Mouse (Mus musculus) forebrain, embryonic 13.5 days (tissue): ENCODE measurements at regions not wholly inside any gene's neighbourhood (a gene's known extent, or its start where the extent isn't known, plus 50 kb on each side); places are given as distances from the start of the nearest gene placed in this dataset.

Experiments
- ATAC-seq: fragments of 200-750 bp; cut with Nextera tagmentation; 2 replicates; pipeline ENCODE4 v1.8.0; 2017
- H3K27ac ChIP-seq: fragments of 300-500 bp; sonication (generic); 2 replicates; pipeline ENCODE4 v1.5.1; 2015; ENCODE audit warnings: inconsistent platforms, mild to moderate bottlenecking, moderate library complexity
- H3K27me3 ChIP-seq: fragments of 300-500 bp; sonication (generic); 2 replicates; pipeline ENCODE4 v1.6.1; 2015; ENCODE audit warnings: mild to moderate bottlenecking, inconsistent platforms
- H3K36me3 ChIP-seq: fragments of 300-500 bp; sonication (generic); 2 replicates; pipeline ENCODE4 v1.6.1; 2015; ENCODE audit warnings: mild to moderate bottlenecking, inconsistent platforms; ENCODE audit not compliant: poor library complexity, severe bottlenecking
- H3K4me1 ChIP-seq: fragments of 300-500 bp; sonication (generic); 2 replicates; pipeline ENCODE4 v1.6.1; 2015; ENCODE audit warnings: inconsistent platforms
- H3K4me2 ChIP-seq: fragments of 300-500 bp; sonication (generic); 2 replicates; pipeline ENCODE4 v1.6.1; 2015; ENCODE audit warnings: inconsistent platforms, mild to moderate bottlenecking, moderate library complexity
- H3K4me3 ChIP-seq: fragments of 300-500 bp; sonication (generic); 2 replicates; pipeline ENCODE4 v1.5.1; 2015; ENCODE audit warnings: mild to moderate bottlenecking, inconsistent platforms
- H3K9ac ChIP-seq: fragments of 300-500 bp; sonication (generic); 2 replicates; pipeline ENCODE4 v1.6.1; 2015; ENCODE audit warnings: mild to moderate bottlenecking, inconsistent platforms
- H3K9me3 ChIP-seq: fragments of 300-500 bp; sonication (generic); replicated peaks from 2 replicates; pipeline ENCODE4 v1.6.1; 2016; ENCODE audit warnings: inconsistent platforms
- WGBS: fragments of 180-500 bp; shearing (Covaris S2); methylation state at CpG from one replicate; pipeline ENCODE4 v1.1.7; 2015; 5-methylcytosine and 5-hydroxymethylcytosine counted together

DNA sequence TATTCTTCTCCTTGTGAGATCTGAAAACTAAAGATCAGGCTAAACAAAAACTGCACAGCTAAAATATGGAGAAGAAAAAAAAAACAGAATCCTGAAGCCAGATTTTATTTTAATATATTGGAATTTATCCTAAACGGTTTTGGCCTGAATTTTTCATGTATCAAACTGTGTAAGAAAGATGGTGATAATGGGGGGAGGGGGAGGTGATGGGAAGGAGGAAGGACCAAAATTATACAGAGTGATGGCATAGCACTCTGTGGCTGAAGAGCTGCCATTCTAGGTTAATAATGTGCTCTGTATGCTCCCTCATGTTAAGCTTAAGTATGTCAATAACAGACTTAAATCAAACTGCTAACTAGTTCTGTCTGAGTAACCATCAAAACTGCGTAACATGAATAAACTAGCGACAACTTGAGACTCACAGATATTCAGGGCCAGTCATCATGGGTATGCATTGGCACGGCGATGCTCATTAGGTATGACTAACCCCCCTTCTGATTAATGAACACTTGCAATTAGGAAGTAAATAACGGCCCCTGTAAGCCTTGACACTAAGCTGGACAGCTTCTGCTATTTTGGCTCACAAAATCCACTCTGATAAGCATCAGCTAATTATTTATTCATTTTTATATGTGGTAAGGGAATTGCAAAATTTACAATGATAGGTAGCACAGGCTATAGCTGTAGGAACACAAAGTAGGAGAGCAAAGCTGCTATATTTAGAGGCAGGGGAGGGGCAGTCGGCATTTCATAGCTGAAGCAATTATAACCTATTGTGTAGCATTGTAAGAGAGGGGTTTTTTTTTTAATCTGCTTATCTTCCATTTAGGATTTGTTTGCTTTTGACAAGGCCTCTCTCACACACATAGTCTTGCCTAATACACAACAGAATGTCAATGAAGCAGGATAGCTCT, 150.9 kb upstream of the Kirrel3 start:
- Histone ChIP-seq H3K9me3 (no peaks in the 10 kb centered on the region), H3K9ac (no peak overlapping the region), H3K27me3 (no peaks in the 10 kb centered on the region), H3K36me3 (no peaks in the 10 kb centered on the region), H3K27ac (no peak overlapping the region), H3K4me3 (no peak overlapping the region), H3K4me2 (0 out of 2 replicates have a peak overlapping the region, but pooled peaks have one; percentile 7), H3K4me1 (peaks cover 20% of the 10 kb centered on the region)
- WGBS = 34% methylated on average over 7 of the region's 7 CpGs
- ATAC-seq = peak; percentile 78

DNA sequence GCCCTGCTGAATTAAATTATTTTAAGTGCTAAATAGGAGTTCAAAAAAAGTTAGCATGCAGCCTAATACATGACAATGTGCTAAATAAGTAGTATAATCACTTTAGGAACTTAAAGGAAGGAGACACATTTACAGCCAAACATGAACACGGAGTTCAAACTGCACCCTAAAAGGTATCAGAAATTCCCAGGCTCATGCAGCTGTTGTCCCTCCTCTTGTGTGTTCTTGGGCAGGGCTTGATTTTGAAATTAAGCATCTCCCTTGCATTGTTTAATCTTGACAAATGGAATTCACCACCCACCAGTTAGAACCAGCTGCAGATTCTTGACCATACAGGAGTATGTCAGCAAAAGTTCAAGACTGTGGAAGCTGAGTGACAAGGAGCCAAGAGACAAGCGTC, 137.3 kb upstream of the Kirrel3 start:
- H3K9me3 ChIP-seq = no peaks in the 10 kb centered on the region
- ATAC-seq = no peak
- H3K36me3 ChIP-seq = no peaks in the 10 kb centered on the region
- no peak overlapping the region for H3K4me2 ChIP-seq
- no peaks in the 10 kb centered on the region for H3K27me3 ChIP-seq
- H3K4me3 ChIP-seq = no peak overlapping the region
- no peak overlapping the region for H3K9ac ChIP-seq
- H3K4me1 ChIP-seq = peaks cover 3% of the 10 kb centered on the region
- no peak overlapping the region for H3K27ac ChIP-seq
- 62% methylated on average over 2 of the region's 2 CpGs for WGBS

DNA sequence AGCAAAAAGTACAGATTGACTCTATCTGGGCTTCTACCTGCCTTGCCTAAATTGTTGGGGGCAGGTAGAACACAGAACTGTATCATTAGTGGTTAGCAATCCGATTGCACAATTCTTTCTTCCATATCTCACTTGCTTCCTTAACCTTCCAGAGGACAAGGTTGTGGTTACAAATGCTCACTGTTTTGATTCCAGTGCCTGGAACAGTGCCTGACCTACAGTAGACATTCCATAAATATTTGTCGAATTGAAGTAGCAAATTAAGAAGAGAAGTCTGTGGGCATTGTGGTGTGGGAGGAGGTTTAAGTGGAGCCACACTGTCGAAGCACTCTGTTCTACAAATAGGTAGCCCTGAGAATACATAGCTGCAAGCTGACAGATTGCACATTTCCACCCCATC, 135.7 kb upstream of the Kirrel3 start:
- H3K27me3 ChIP-seq = no peaks in the 10 kb centered on the region
- no peaks in the 10 kb centered on the region for H3K36me3 ChIP-seq
- no peak overlapping the region for H3K4me3 ChIP-seq
- H3K27ac ChIP-seq = no peak overlapping the region
- no peak for ATAC-seq
- H3K9ac ChIP-seq = no peak overlapping the region
- H3K4me1 ChIP-seq = peaks cover 11% of the 10 kb centered on the region
- 83% methylated on average over 3 of the region's 3 CpGs for WGBS
- H3K4me2 ChIP-seq = no peak overlapping the region
- no peaks in the 10 kb centered on the region for H3K9me3 ChIP-seq

DNA sequence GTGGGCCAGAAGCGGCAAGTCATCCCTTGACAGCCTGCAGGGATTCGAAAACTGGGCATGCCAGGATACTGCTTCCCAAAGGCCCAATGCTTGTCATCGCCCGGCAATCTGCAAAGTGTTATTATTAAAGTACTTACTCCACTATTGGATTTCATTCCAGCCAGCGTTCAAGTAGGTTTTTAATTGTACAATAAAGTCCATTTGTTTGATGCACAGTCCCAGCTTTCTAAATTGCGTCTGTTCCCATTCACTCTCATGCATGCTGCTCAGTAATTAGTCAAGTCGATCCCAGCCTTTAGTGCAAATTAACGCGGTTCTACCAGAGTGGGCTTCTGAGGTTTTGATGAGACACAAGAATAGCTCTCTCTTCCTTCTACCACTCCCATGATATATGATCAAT, 131.9 kb upstream of the Kirrel3 start:
- Histone ChIP-seq H3K9ac (no peak overlapping the region), H3K9me3 (no peaks in the 10 kb centered on the region), H3K4me2 (no peak overlapping the region), H3K27ac (no peak overlapping the region), H3K4me1 (peaks cover 11% of the 10 kb centered on the region), H3K4me3 (no peak overlapping the region), H3K27me3 (no peaks in the 10 kb centered on the region), H3K36me3 (no peaks in the 10 kb centered on the region)
- peak; percentile 70; the same call in 1 of the 2 replicates for ATAC-seq
- WGBS = 37% methylated on average over 9 of the region's 9 CpGs

DNA sequence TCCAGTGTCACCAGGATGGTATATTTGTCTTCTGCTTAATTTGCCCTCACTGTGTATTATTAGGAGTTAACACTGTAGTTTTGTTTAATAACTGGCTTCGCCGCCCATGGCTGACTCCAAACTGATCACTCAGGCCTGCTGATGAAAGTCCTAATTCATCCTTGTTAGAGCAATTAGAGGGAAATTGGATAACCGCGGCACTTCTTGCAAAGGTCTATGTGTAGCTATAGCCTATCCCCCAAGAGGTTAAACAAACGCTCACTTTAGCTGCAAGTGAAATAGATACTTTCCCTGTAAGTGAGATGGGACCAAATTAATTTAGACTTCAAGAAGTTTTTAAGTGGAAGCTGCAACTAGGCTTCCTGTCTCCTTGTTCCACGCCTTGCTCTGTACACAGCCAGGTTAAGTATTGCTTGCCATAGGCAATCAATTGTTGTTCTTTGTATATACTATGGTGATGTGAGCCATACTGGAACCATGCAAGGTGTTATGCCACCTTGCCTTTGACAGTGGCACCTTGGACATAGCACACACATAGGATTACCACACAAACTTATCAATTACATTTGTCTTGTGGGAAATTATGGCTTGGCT, 130.9 kb upstream of the Kirrel3 start:
- H3K9me3 ChIP-seq = no peaks in the 10 kb centered on the region
- no peak overlapping the region for H3K27ac ChIP-seq
- ATAC-seq = no peak
- peaks cover 11% of the 10 kb centered on the region for H3K4me1 ChIP-seq
- H3K9ac ChIP-seq = no peak overlapping the region
- no peak overlapping the region for H3K4me2 ChIP-seq
- 61% methylated on average over 6 of the region's 6 CpGs for WGBS
- H3K36me3 ChIP-seq = no peaks in the 10 kb centered on the region
- H3K27me3 ChIP-seq = no peaks in the 10 kb centered on the region
- H3K4me3 ChIP-seq = no peak overlapping the region

DNA sequence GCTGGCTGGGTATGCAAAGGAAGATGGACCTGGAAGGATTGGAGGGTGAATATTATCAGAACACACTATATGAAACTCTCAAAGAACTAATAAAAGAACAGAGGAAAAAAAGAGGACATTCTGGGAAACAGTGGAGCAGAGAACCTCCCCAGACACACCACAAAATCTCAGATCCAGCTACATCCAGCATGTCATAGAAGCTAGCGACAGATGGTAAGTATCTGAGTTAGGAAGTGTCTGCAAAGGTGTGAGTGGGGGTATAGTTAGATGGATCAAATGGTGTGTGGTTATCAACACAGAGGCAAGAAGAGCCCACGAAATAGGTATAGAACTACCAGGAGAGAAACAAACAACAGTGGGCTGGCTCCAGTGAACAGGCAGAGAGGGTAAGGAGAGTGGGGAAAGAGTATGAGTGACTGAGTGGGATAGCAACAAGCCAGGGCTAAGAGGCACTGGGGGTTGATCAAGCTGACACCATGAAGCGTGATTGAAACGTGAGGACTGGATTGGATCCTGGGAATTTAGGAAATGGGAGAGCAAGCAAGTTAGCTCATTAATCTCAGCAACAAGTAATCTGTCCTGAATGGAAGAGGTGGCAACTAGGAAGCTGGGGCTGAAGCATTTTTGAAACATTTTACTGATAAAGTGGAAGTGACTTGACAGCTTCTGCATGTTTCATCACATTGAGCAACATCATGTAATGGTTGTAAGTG, 114.9 kb upstream of the Kirrel3 start:
- Histone ChIP-seq H3K9me3 (no peaks in the 10 kb centered on the region), H3K27ac (no peak overlapping the region), H3K4me1 (no peaks in the 10 kb centered on the region), H3K4me2 (no peak overlapping the region), H3K4me3 (no peak overlapping the region), H3K27me3 (no peaks in the 10 kb centered on the region), H3K36me3 (no peaks in the 10 kb centered on the region), H3K9ac (no peak overlapping the region)
- WGBS = 87% methylated on average over 4 of the region's 4 CpGs
- no peak for ATAC-seq

DNA sequence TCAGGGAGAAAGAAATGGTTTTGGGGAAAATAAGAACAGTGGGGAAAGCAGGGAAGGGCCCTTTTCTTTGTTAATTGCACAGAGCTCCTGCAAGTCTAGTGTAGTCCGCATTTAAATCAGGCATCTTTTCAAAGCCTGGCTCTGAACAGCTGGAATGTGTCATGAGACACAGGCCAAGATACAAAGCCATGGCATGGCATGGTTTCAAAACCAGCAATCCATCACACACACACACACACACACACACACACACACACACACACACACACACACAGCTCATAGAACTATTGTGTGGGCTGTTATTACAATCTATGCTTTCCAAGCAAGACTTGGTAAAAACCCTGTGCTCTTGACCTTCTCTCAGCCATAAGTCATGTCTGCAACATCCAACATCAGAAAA, 110.5 kb upstream of the Kirrel3 start:
- Histone ChIP-seq H3K4me3 (no peak overlapping the region), H3K27me3 (no peaks in the 10 kb centered on the region), H3K4me1 (no peaks in the 10 kb centered on the region), H3K36me3 (no peaks in the 10 kb centered on the region), H3K4me2 (no peak overlapping the region), H3K27ac (no peak overlapping the region), H3K9ac (no peak overlapping the region), H3K9me3 (no peaks in the 10 kb centered on the region)
- 17% methylated on average over 1 of the region's 1 CpGs for WGBS
- ATAC-seq = peak; percentile 71; the same call in 1 of the 2 replicates

DNA sequence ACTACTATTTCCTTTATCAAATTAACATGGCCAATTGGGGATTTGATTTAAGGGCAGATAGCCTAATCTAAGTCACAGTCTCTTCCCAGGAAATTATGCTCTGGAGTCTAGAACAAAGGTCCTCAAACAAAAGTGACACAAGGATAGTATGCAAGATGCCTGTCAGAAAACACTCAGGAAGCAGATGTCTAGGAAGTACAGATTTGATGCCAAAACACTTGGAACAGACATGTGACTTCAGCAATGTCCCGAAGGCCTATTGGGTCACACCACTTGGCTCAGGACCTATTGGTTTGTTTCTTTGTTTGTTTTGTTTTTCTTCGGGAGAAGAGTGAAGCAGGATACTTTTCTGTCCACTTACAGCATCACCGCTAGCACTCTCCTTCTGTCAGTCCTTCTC, 105.7 kb upstream of the Kirrel3 start:
- WGBS = 96% methylated on average over 3 of the region's 3 CpGs
- Histone ChIP-seq H3K9me3 (no peaks in the 10 kb centered on the region), H3K27ac (no peak overlapping the region), H3K4me1 (0 out of 2 replicates have a peak, but pooled peaks cover 5% of the 10 kb centered on the region), H3K4me2 (no peak overlapping the region), H3K36me3 (no peaks in the 10 kb centered on the region), H3K9ac (no peak overlapping the region), H3K4me3 (no peak overlapping the region), H3K27me3 (no peaks in the 10 kb centered on the region)
- no peak for ATAC-seq

DNA sequence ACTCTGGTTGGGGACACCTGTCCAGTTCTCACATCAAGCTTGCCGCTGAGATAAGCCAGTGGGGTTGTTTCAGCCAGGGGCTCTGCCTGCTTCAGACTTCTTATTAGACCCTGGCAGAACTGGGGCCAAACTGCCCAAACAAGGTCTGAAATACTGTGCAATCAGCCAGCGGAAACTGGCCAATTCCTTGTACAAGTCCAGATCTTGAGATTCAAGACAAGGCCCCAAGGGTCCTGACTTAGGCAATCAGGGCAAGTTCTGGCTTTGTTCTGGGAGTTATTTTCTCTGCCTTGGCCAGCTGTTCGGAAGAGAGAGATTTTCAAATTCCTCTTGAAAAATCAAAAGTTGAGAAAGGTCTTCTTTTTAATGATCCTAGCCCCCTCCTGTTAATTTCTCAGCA, 104.1 kb upstream of the Kirrel3 start:
- H3K27ac ChIP-seq = no peak overlapping the region
- H3K4me3 ChIP-seq = no peak overlapping the region
- H3K4me2 ChIP-seq = no peak overlapping the region
- H3K36me3 ChIP-seq = no peaks in the 10 kb centered on the region
- H3K9me3 ChIP-seq = no peaks in the 10 kb centered on the region
- no peak for ATAC-seq
- WGBS = 86% methylated on average over 3 of the region's 3 CpGs
- 0 out of 2 replicates have a peak, but pooled peaks cover 5% of the 10 kb centered on the region for H3K4me1 ChIP-seq
- no peaks in the 10 kb centered on the region for H3K27me3 ChIP-seq
- no peak overlapping the region for H3K9ac ChIP-seq

DNA sequence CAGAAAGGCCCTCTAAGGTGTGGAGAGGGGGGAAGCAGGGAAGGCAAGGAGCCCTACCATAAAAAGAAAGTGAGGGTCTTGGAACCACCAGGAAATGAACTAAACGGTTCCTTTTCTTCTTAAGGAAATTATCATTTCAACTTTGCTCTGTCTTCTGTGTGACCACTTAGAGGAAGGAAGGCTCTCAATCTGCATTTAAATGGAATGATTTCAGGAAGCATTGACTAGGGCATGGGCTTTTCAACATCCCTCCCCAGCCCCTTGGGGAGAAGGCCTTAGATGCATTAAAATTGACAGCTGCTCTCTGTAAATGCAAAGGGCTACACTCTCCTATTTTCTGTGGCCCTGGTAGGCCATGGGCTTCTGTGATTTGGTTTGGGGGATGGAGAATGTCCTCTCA, 103.5 kb upstream of the Kirrel3 start:
- 23% methylated on average over 1 of the region's 1 CpGs for WGBS
- H3K9ac ChIP-seq = no peak overlapping the region
- no peaks in the 10 kb centered on the region for H3K27me3 ChIP-seq
- no peak overlapping the region for H3K4me3 ChIP-seq
- no peak overlapping the region for H3K27ac ChIP-seq
- H3K4me2 ChIP-seq = no peak overlapping the region
- H3K9me3 ChIP-seq = no peaks in the 10 kb centered on the region
- no peaks in the 10 kb centered on the region for H3K36me3 ChIP-seq
- ATAC-seq = no peak
- H3K4me1 ChIP-seq = 0 out of 2 replicates have a peak, but pooled peaks cover 5% of the 10 kb centered on the region

DNA sequence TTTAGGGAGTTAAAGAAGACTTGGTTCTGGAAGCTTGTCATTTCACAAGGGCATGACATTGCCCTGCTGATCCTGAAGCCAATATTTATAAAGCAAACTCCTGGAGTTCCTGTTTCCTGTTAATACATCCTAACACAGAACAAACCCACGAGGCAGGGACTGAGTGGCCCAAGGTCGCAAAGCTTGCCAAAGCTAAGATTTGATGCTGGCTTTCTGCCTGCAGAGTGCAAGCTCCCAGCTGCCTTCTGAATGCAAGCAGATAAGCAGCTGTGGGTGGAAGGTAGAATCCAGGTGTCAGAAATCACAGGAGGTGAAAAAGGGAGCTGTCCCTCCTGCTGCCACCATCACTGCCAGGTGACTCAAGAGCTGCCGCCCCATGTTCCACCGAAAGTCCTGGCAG, 99.6 kb upstream of the Kirrel3 start:
- 0 out of 2 replicates have a peak, but pooled peaks cover 5% of the 10 kb centered on the region for H3K4me1 ChIP-seq

DNA sequence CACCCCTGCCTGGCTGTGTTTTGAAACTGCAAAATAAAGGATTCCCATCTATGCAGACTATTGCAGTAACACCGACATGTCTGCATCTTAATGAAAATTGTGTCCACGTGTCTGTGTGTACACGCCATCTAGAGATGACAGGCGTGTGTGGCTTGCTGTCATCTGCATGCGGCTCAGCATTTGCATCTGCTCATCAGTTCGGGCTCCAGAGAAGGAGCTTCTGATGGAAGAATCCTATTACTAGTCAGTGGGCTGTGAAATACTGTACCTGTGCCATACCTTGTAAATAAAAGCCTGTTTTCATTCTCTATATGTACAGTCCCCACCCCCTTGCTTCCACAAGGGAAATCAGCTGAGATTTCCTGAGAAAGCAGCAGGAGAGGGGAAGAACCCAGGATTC, 92.7 kb upstream of the Kirrel3 start:
- Histone ChIP-seq H3K27me3 (no peaks in the 10 kb centered on the region), H3K4me2 (no peak overlapping the region), H3K27ac (no peak overlapping the region), H3K9ac (no peak overlapping the region), H3K36me3 (no peaks in the 10 kb centered on the region), H3K4me3 (no peak overlapping the region), H3K9me3 (no peaks in the 10 kb centered on the region), H3K4me1 (peaks cover 8% of the 10 kb centered on the region)
- ATAC-seq = no peak
- WGBS = 83% methylated on average over 6 of the region's 6 CpGs

More for the DNA sequence above, 99.6 kb upstream of the Kirrel3 start:
- H3K4me2 ChIP-seq = no peak overlapping the region
- ATAC-seq = no peak
- H3K9me3 ChIP-seq = no peaks in the 10 kb centered on the region
- H3K27me3 ChIP-seq = no peaks in the 10 kb centered on the region
- WGBS = 80% methylated on average over 4 of the region's 4 CpGs
- H3K27ac ChIP-seq = no peak overlapping the region
- no peaks in the 10 kb centered on the region for H3K36me3 ChIP-seq
- no peak overlapping the region for H3K4me3 ChIP-seq
- no peak overlapping the region for H3K9ac ChIP-seq
